Mouse (Mus musculus) intestine, postnatal 0 days (tissue): Measurements from ENCODE around the gene Nek1. TPM values are rescaled to one million over a fixed set of nuclear protein-coding genes. Genes with fewer than 3 reads are reported as not detected.

ENCODE experiments used
- ATAC-seq: fragments of 200-750 bp; cut with Nextera tagmentation; 2 replicates; pipeline ENCODE4 v1.8.0; 2017; ENCODE audit warnings: mild to moderate bottlenecking, moderate TSS enrichment, moderate library complexity
- H3K27ac ChIP-seq: fragments of 300-500 bp; sonication (generic); 2 replicates; pipeline ENCODE4 v1.5.1; 2014; ENCODE audit warnings: mild to moderate bottlenecking, low read depth, low read length, moderate library complexity
- H3K27me3 ChIP-seq: fragments of 300-500 bp; sonication (generic); replicated peaks from 2 replicates; pipeline ENCODE4 v1.6.1; 2014; ENCODE audit warnings: low read length, mixed read lengths; ENCODE audit not compliant: control insufficient read depth, insufficient read depth
- H3K36me3 ChIP-seq: fragments of 300-500 bp; sonication (generic); 2 replicates; pipeline ENCODE4 v1.6.1; 2014; ENCODE audit warnings: mild to moderate bottlenecking, moderate library complexity; ENCODE audit not compliant: control insufficient read depth, insufficient read depth
- H3K4me1 ChIP-seq: fragments of 300-500 bp; sonication (generic); replicated peaks from 2 replicates; pipeline ENCODE4 v1.6.1; 2014; ENCODE audit warnings: antibody characterized with exemption, low read length, mixed read lengths; ENCODE audit not compliant: control insufficient read depth, insufficient read depth
- H3K4me2 ChIP-seq: fragments of 300-500 bp; sonication (generic); replicated peaks from 2 replicates; pipeline ENCODE4 v1.6.1; 2014; ENCODE audit warnings: low read depth, mild to moderate bottlenecking, moderate library complexity
- H3K4me3 ChIP-seq: fragments of 300-500 bp; sonication (generic); 2 replicates; pipeline ENCODE4 v1.5.1; 2014; ENCODE audit warnings: low read depth, low read length
- H3K9ac ChIP-seq: fragments of 300-500 bp; sonication (generic); 2 replicates; pipeline ENCODE4 v1.6.1; 2014; ENCODE audit warnings: mild to moderate bottlenecking, low read depth, low read length
- H3K9me3 ChIP-seq: fragments of 300-500 bp; sonication (generic); 2 replicates; pipeline ENCODE4 v1.6.1; 2016; ENCODE audit warnings: mixed run types; ENCODE audit not compliant: control insufficient read depth
- CTCF ChIP-seq: sonication (generic); IDR thresholded peaks from 2 replicates; pipeline ENCODE4 v1.5.1; 2016; ENCODE audit warnings: low read depth, mild to moderate bottlenecking, control low read depth, antibody characterized with exemption, moderate library complexity
- WGBS: fragments of 180-500 bp; shearing (Covaris S2); extraction: QIAGEN DNeasy Blood & Tissue Kit; methylation state at CpG from one replicate; pipeline ENCODE4 v1.1.7; 2014; 5-methylcytosine and 5-hydroxymethylcytosine counted together
- polyA plus RNA-seq: library from polyadenylated mRNA; unstranded; fragments of >200 nt; fragmentation: Nextera tagmentation; extraction: Ambion mirVana; gene quantifications from 2 replicates; pipeline ENCODE4 v1.2.1, GENCODE M21; 2015

Gene Nek1
- polyA plus RNA-seq, 1 experiment from 2014 or later, result 5.5 TPM

DNA sequence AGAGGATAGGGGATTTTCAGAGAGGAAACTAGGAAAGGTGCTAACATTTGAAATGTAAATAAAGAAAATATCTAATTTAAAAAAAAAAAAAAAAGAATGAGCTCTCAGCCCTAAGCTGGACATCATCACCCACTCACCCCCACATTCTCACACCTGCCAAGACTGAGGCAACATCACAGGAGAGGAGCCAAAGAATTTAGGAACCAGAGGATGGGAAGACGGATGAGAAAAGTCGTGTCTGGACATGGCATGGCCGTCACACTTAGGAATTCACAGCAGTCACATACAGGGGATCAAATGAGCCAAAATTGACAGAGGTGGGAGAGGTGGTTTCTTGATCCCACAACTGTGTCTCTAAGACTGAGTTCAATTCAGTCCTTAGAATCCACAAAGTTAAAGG lies 165.5 kb downstream of the Nek1 start:
- Histone ChIP-seq H3K27me3 (no peaks in the 10 kb centered on the region), H3K9ac (no peak overlapping the region), H3K4me3 (no peak overlapping the region), H3K9me3 (no peaks in the 10 kb centered on the region), H3K27ac (no peak overlapping the region), H3K4me1 (no peaks in the 10 kb centered on the region), H3K4me2 (no peak overlapping the region), H3K36me3 (no peaks in the 10 kb centered on the region)
- no peak for ATAC-seq
- no peak for TF ChIP-seq CTCF
- 89% methylated on average over 3 of the region's 3 CpGs for WGBS

DNA sequence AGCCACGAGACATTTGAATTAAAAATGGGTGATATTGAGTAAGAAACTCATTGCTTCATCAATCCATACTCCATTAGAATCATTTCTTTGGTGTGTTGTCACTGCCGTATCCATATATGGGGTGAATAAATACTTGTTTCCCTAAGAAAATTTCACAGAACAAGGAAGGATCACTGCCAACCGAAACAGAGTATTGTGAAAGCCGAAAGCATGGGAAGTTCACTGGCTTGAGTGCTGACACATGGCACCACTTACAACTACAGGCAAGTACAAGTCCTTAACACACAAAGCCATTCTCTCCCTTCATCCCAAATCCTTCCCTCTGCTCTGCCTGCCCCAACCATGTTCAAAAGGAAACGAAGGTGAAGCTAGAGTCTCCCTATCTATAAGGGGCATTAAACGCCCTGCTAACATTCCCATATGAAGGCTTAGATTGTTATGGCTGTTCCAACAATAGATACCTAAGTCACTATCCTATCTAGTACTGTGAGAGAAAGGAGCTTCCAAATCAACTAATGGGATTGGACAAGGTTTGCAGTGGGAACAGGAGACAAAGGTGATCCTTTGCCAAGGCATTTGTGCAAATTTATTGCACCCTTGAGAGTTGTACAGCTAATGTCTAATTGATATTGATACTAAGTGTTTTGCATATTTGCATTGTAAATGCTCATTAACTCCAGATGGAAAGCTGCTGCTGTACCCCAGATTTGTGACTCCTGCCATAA lies 168.6 kb downstream of the Nek1 start:
- Histone ChIP-seq H3K27ac (no peak overlapping the region), H3K4me3 (no peak overlapping the region), H3K9ac (no peak overlapping the region), H3K27me3 (no peaks in the 10 kb centered on the region), H3K4me2 (no peak overlapping the region), H3K36me3 (no peaks in the 10 kb centered on the region), H3K9me3 (no peaks in the 10 kb centered on the region), H3K4me1 (no peaks in the 10 kb centered on the region)
- no peak for ATAC-seq
- 84% methylated on average over 6 of the region's 6 CpGs for WGBS
- TF ChIP-seq CTCF, result no peak

GRCm38 (mm10) chr8:61162186-61162566 lies 169.2 kb downstream of the Nek1 start:
- no peaks in the 10 kb centered on the region for H3K9me3 ChIP-seq
- TF ChIP-seq CTCF, result no peak
- no peak overlapping the region for H3K4me2 ChIP-seq
- no peak overlapping the region for H3K4me3 ChIP-seq
- H3K36me3 ChIP-seq, result no peaks in the 10 kb centered on the region
- WGBS, result 65% methylated on average over 1 of the region's 1 CpGs
- H3K27me3 ChIP-seq, result no peaks in the 10 kb centered on the region
- no peak overlapping the region for H3K9ac ChIP-seq
- no peak overlapping the region for H3K27ac ChIP-seq
- no peak for ATAC-seq
- no peaks in the 10 kb centered on the region for H3K4me1 ChIP-seq

- no peak for ATAC-seq
- Histone ChIP-seq H3K4me3 (no peak overlapping the region), H3K27ac (no peak overlapping the region), H3K9ac (no peak overlapping the region), H3K27me3 (no peaks in the 10 kb centered on the region), H3K4me2 (no peak overlapping the region), H3K36me3 (no peaks in the 10 kb centered on the region), H3K9me3 (no peaks in the 10 kb centered on the region), H3K4me1 (no peaks in the 10 kb centered on the region)
- 73% methylated on average over 3 of the region's 3 CpGs for WGBS
- no peak for TF ChIP-seq CTCF
These were observed 178.6 kb downstream of the Nek1 start for GRCm38 (mm10) chr8:61171546-61171945.

DNA sequence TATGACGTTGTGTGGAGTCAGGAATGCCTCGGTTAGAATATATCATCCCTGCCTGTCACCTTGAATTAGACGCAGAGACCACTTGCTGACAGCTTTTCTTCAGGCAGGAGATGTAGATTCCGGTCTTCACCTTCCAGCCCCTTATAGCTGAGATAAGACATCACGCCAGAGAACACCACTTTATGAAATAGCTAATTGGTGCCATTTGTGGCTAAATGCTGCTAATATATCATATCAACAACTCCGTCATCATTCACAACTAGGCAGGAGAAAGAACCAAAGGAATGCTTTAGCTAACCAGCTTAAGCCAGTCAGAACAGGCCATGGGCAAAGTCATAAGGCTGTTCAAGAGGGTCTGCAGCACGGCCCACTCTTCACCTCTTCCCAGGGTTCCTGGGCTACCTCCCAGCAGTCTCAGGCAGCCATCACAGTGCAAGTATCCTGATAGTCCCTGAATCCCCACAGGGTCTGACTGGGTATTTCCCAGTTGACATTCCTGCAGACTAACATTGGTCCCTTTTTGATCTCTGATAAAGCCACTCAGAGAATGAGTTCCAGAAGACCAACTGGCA lies 181.0 kb downstream of the Nek1 start:
- no peak overlapping the region for H3K27ac ChIP-seq
- H3K36me3 ChIP-seq, result no peaks in the 10 kb centered on the region
- 87% methylated on average over 7 of the region's 7 CpGs for WGBS
- TF ChIP-seq CTCF, result no peak
- no peak overlapping the region for H3K9ac ChIP-seq
- no peak overlapping the region for H3K4me3 ChIP-seq
- no peaks in the 10 kb centered on the region for H3K4me1 ChIP-seq
- ATAC-seq, result no peak
- H3K9me3 ChIP-seq, result no peaks in the 10 kb centered on the region
- no peaks in the 10 kb centered on the region for H3K27me3 ChIP-seq
- no peak overlapping the region for H3K4me2 ChIP-seq

DNA sequence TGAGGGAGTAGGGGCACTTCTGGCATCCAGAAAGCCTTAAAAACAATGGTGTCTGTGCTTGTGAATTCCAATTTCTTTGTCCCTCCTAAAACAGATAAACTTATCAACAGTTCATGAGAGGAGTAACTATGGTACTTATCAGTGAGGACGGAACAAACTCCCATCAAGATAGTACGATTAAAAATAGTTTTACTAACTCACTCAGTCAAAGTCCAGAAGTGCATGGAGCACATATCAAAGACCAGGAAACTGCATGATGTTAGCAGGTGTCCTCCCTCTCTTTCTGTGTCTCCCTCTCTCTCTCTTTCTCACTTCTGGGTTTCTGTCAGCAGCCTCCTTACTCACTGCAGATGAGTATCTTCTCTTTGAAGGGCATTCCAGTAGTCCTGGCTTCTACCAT lies 182.9 kb downstream of the Nek1 start:
- H3K27ac ChIP-seq, result no peak overlapping the region
- no peak overlapping the region for H3K4me2 ChIP-seq
- no peak overlapping the region for H3K9ac ChIP-seq
- no peaks in the 10 kb centered on the region for H3K4me1 ChIP-seq
- WGBS, result 33% methylated on average over 2 of the region's 2 CpGs
- H3K9me3 ChIP-seq, result no peaks in the 10 kb centered on the region
- no peak for TF ChIP-seq CTCF
- H3K27me3 ChIP-seq, result no peaks in the 10 kb centered on the region
- ATAC-seq, result peak; percentile 66
- no peak overlapping the region for H3K4me3 ChIP-seq
- no peaks in the 10 kb centered on the region for H3K36me3 ChIP-seq
